Mouse (Mus musculus): ENCODE results near the gene Dupd1. TPM values are rescaled to one million over a fixed set of nuclear protein-coding genes. Genes with fewer than 3 reads are reported as not detected.

Gene Dupd1
- total and polyA plus RNA-seq, 3 experiments: not detected

DNA sequence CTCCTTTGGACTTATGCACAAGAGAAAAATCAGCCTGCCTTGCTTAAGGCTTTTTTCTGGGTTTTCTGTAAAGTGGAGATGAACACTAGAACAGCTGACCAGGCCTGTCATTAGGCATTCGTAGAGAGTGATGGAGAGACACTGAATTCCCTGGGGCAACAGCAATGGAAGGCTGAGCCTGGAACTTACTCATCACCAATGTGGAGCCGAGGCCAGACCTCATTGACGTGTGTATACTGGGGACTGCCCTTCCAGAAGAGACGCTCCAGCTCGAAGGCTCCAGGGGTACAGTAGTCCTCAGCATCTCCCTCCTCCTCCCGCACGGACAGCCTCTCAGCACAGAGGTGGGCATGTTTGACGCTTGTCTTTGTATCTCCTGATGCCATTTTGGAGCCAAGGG is 11.7 kb downstream of the Dupd1 start:
- H3K27me3 ChIP-seq (ENCODE audit: insufficient read depth, low read length): peaks cover 41% of the 10 kb centered on the region
- no peak overlapping the region for H3K4me3 ChIP-seq (ENCODE audit: low read depth, low read length)
- no peak for TF ChIP-seq GATA2 (IDR thresholded peaks at IDR 0.05; ENCODE audit: borderline replicate concordance, low read depth, low read length)
- TF ChIP-seq GATA1 (IDR thresholded peaks at IDR 0.05; ENCODE audit: borderline replicate concordance, low read length): no peak
- TF ChIP-seq CTCF (IDR thresholded peaks at IDR 0.05; ENCODE audit: low read depth, low read length): no peak
- no peak for TF ChIP-seq POLR2AphosphoS5 (IDR thresholded peaks at IDR 0.05; ENCODE audit: insufficient replicate concordance, low read depth, low read length)
- no peak for TF ChIP-seq TAL1 (conservative IDR thresholded peaks at IDR 0.05; ENCODE audit: low read depth, low read length)
- no peaks in the 10 kb centered on the region for H3K9me3 ChIP-seq (replicated peaks)
- ATAC-seq (ENCODE audit: extremely low read depth, insufficient number of reproducible peaks, low FRiP score, poor library complexity, severe bottlenecking): no peak
- no peaks in the 10 kb centered on the region for H3K36me3 ChIP-seq (replicated peaks)
- no peak for DNase-seq (ENCODE audit: low spot score)
- H3K4me1 ChIP-seq (ENCODE audit: insufficient read depth, low read depth, low read length): no peaks in the 10 kb centered on the region

DNA sequence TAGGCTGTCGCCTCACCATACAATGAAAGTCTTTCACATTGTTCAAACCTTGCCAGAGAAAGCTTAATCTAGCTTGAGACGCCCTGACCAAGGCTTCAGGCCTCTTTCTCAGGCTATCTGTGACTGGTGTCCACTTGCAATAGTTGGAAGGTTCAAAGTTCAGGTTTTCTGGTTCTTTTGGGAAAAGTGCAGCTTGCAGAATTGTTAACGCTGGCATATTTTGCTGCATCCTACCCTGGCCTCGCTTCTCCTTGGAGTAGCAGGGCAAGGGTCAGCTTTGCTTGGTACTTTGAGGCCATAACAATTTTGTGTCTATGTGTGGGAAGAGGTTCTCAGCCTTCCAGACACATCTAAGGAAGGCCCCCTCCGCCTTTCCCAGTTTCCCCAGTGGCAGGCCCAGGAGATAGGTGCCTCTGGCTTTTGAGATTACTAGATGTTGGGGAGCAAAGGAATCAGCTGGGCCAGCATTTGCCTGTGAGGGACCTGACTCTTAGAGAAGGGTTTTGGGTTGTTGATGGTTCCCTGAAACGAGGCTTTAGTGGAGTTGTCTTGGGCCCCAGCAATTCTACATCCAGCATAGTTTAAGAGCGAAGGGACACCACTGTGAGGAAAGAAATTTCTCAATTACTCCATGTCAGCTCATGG is 18.1 kb downstream of the Dupd1 start:
- peaks cover 8% of the 10 kb centered on the region for H3K9me3 ChIP-seq (replicated peaks)
- no peak for DNase-seq (ENCODE audit: low spot score)

DNA sequence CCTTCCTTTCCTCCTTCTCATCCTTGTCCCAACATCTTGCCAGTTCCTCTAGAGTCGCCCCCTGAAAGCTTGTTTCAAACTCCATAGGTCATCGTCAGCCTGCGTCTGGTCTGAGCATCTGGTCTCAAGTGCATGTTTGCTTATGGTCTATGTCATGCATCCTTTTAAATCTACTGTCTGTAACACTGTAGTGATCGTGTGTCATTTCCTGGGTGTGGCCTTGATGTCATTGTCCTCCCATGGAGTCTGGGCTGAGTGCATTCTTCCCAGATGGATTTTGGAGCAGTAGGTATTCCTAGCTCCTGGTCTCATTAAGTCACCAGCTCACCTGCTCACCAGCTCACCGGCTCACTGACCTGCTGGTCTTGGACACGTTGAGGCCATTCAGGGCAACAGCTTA is 19.4 kb downstream of the Dupd1 start:
- H3K4me1 ChIP-seq (ENCODE audit: insufficient read depth, low read depth, low read length): peaks cover 17% of the 10 kb centered on the region

More for the DNA sequence above, 18.1 kb downstream of the Dupd1 start:
- no peak overlapping the region; the same call in 1 of the 2 replicates for H3K4me3 ChIP-seq (ENCODE audit: low read depth, low read length)
- no peaks in the 10 kb centered on the region for H3K36me3 ChIP-seq (replicated peaks)
- peak; percentile 29; the same call in 1 of the 2 replicates for TF ChIP-seq TAL1 (conservative IDR thresholded peaks at IDR 0.05; ENCODE audit: low read depth, low read length)
- no peak for TF ChIP-seq CTCF (IDR thresholded peaks at IDR 0.05; ENCODE audit: low read depth, low read length)
- TF ChIP-seq GATA1 (IDR thresholded peaks at IDR 0.05; ENCODE audit: borderline replicate concordance, low read length): no peak
- H3K27me3 ChIP-seq (ENCODE audit: insufficient read depth, low read length): peaks cover 8% of the 10 kb centered on the region
- peaks cover 17% of the 10 kb centered on the region for H3K4me1 ChIP-seq (ENCODE audit: insufficient read depth, low read depth, low read length)
- ATAC-seq (ENCODE audit: extremely low read depth, insufficient number of reproducible peaks, low FRiP score, poor library complexity, severe bottlenecking): peak; percentile 15; the same call in 1 of the 2 replicates

DNA sequence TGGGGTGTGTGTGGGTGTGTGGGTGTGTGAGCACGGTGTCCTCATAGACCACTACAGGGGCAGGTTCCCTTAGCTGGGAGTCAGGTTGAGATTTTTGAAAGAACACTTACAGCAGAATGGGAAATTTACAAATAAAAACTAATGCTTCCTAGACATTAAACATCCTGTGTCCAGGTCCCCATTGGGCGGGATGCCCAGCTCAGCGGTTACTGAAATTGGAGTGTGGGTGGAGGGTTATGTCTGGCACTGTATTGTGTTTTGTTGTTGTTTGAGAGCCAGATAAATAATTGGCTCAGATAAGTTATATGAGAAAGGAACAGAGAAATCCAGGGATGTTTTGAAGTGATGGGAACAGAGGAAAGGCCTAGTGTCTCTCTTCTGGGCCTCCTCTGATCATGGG is 23.3 kb downstream of the Dupd1 start:
- Histone ChIP-seq H3K9me3 (replicated peaks) (peaks cover 8% of the 10 kb centered on the region), H3K27me3 (ENCODE audit: insufficient read depth, low read length) (peaks cover 31% of the 10 kb centered on the region), H3K4me1 (ENCODE audit: insufficient read depth, low read depth, low read length) (peaks cover 6% of the 10 kb centered on the region), H3K36me3 (replicated peaks) (no peaks in the 10 kb centered on the region), H3K4me3 (ENCODE audit: low read depth, low read length) (no peak overlapping the region)
- ATAC-seq (ENCODE audit: extremely low read depth, insufficient number of reproducible peaks, low FRiP score, poor library complexity, severe bottlenecking): no peak
- TF ChIP-seq GATA1 (IDR thresholded peaks at IDR 0.05; ENCODE audit: borderline replicate concordance, low read length) (no peak), POLR2AphosphoS5 (IDR thresholded peaks at IDR 0.05; ENCODE audit: insufficient replicate concordance, low read depth, low read length) (no peak), GATA2 (IDR thresholded peaks at IDR 0.05; ENCODE audit: borderline replicate concordance, low read depth, low read length) (no peak), CTCF (IDR thresholded peaks at IDR 0.05; ENCODE audit: low read depth, low read length) (no peak), TAL1 (conservative IDR thresholded peaks at IDR 0.05; ENCODE audit: low read depth, low read length) (no peak)
- DNase-seq (ENCODE audit: low spot score): no peak

More for the DNA sequence above, 19.4 kb downstream of the Dupd1 start:
- TF ChIP-seq POLR2AphosphoS5 (IDR thresholded peaks at IDR 0.05; ENCODE audit: insufficient replicate concordance, low read depth, low read length) (no peak), TAL1 (conservative IDR thresholded peaks at IDR 0.05; ENCODE audit: low read depth, low read length) (no peak), GATA2 (IDR thresholded peaks at IDR 0.05; ENCODE audit: borderline replicate concordance, low read depth, low read length) (no peak), CTCF (IDR thresholded peaks at IDR 0.05; ENCODE audit: low read depth, low read length) (no peak), GATA1 (IDR thresholded peaks at IDR 0.05; ENCODE audit: borderline replicate concordance, low read length) (no peak)
- Histone ChIP-seq H3K27me3 (ENCODE audit: insufficient read depth, low read length) (peaks cover 3% of the 10 kb centered on the region; the same call in 1 of the 2 replicates), H3K36me3 (replicated peaks) (no peaks in the 10 kb centered on the region), H3K9me3 (replicated peaks) (peaks cover 8% of the 10 kb centered on the region), H3K4me3 (ENCODE audit: low read depth, low read length) (no peak overlapping the region)
- DNase-seq (ENCODE audit: low spot score) (no peak), ATAC-seq (ENCODE audit: extremely low read depth, insufficient number of reproducible peaks, low FRiP score, poor library complexity, severe bottlenecking) (no peak)

DNA sequence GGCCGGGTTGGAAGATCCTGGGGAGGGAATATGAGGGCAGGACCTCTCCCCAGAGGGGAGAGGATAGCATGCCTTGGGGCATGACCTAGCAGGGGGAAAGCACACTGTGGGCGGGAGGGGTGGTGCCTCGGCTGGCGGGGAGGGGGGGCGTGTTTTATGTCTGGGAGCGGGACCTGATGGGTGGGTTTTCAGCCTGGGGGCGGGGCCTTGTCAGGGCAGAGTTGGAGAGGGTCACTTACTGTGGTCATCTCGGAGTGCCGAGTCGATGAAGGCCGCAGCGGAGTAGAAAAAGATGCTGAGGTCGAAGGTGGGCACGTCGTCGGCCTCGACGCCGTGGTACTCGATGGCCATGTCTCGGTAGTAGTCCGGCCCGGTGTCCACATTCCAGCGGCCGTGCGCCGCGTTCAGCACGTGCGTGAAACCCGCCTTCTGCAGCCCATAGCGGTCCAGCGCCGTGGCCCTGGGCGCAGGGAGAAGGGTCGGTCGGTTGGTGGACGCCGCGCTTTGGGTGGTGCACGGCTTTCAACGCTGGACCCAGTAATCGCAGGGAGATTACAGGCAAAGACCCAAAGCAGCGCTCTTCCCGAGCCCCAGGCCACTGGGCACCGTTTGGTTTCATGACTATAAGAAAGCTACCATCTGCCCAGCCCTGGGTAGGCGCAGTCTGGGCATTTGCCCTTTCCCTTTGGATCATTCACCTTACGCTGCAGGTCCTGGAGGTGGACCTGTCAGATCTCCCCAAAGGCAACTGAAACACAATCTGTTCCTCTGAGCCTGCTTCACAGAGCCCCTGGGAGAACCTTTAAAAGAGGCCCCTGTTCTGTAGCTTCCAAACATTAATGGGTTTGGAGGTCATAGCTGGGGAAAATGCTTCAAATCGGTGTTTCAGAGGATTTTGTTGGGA is 27.7 kb downstream of the Dupd1 start:
- Histone ChIP-seq H3K9me3 (replicated peaks) (no peaks in the 10 kb centered on the region), H3K4me3 (ENCODE audit: low read depth, low read length) (no peak overlapping the region), H3K36me3 (replicated peaks) (no peaks in the 10 kb centered on the region), H3K4me1 (ENCODE audit: insufficient read depth, low read depth, low read length) (peaks cover 18% of the 10 kb centered on the region), H3K27me3 (ENCODE audit: insufficient read depth, low read length) (peaks cover 48% of the 10 kb centered on the region)
- ATAC-seq (ENCODE audit: extremely low read depth, insufficient number of reproducible peaks, low FRiP score, poor library complexity, severe bottlenecking) (no peak), DNase-seq (ENCODE audit: low spot score) (no peak)
- no peak for TF ChIP-seq POLR2AphosphoS5 (IDR thresholded peaks at IDR 0.05; ENCODE audit: insufficient replicate concordance, low read depth, low read length)
- no peak for TF ChIP-seq GATA1 (IDR thresholded peaks at IDR 0.05; ENCODE audit: borderline replicate concordance, low read length)
- TF ChIP-seq CTCF (IDR thresholded peaks at IDR 0.05; ENCODE audit: low read depth, low read length): no peak
- no peak for TF ChIP-seq TAL1 (conservative IDR thresholded peaks at IDR 0.05; ENCODE audit: low read depth, low read length)
- no peak for TF ChIP-seq GATA2 (IDR thresholded peaks at IDR 0.05; ENCODE audit: borderline replicate concordance, low read depth, low read length)

Measured in G1E (cell line).